Mouse (Mus musculus): ENCODE measurements around the gene Gm9. TPM values are rescaled to one million over a fixed set of nuclear protein-coding genes. Genes with fewer than 3 reads are reported as not detected.
"Not testable (repeated sequence)": the region's sequence is repeated elsewhere in the genome, so short reads cannot be mapped to it uniquely, and the experiment has no call there.

Gene Gm9
- polyA plus RNA-seq (2012; rRNA removed), result not detected in 2 replicates

- DNase-seq (ENCODE audit: low spot score), result no peak
Observed at GRCm38 (mm10) chrX:37210941-37211340, at the start of gene Gm9. Gene Gm9, minus strand, starts transcription at chrX:37211041.

GRCm38 (mm10) chrX:37249619-37250018, 38.8 kb upstream of the Gm9 start, which contains the start of gene Rhox3a:
Gene Rhox3a, plus strand, starts transcription at chrX:37249919.
- DNase-seq (ENCODE audit: low spot score), result not testable (repeated sequence)

- not testable (repeated sequence) for DNase-seq (ENCODE audit: low spot score)
Observed at GRCm38 (mm10) chrX:37244676-37245075, 33.8 kb upstream of the Gm9 start, which contains the start of gene Rhox2a. Gene Rhox2a, plus strand, starts transcription at chrX:37244976.

DNA sequence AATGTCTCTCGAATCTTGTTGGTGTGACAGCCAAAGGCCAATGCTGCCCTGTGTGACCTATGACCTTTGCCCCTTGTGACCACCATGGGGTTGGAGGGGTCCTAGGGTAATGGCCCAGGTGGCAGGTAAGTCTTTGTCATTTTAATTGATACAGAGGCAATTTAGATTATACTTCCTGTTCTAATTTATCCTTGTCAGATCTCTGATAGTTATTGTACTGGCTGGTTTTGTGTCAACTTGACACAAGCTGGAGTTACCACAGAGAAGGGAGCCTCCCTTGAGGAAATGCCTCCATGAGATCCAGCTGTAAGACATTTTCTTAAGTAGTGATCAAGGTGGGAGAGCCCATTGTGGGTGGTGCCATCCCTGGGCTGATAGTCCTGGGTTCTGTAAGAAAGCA, 11.3 kb upstream of the Gm9 start, which contains the start of gene Rhox1:
TSS of gene Rhox1 (minus strand) at position 101 of the 400 bp plus-strand sequence.
- DNase-seq (ENCODE audit: low spot score), result not testable (repeated sequence)

- no peak for DNase-seq (ENCODE audit: low spot score)
Observed at GRCm38 (mm10) chrX:37198676-37199075, 12.2 kb downstream of the Gm9 start.

DNA sequence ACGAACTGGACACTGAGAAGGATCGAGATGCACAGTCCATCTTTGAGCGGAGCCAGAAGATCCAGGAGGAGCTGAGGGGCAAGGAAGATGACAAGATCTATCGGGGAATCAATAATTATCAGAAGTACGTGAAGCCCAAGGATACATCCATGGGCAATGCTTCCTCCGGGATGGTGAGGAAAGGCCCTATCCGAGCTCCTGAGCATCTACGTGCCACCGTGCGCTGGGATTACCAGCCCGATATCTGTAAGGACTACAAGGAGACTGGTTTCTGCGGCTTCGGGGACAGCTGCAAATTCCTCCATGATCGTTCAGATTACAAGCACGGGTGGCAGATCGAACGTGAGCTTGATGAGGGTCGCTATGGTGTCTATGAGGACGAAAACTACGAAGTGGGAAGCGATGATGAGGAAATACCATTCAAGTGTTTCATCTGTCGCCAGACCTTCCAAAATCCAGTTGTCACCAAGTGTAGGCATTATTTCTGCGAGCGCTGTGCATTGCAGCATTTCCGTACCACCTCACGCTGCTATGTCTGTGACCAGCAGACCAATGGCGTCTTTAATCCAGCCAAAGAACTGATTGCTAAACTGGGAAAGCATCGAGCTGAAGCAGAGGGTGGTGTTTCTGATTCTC, 19.0 kb downstream of the Gm9 start:
- DNase-seq (ENCODE audit: low spot score), result no peak

- DNase-seq (ENCODE audit: low spot score), result peak; percentile 66
Observed at GRCm38 (mm10) chrX:37191105-37191743, 19.6 kb downstream of the Gm9 start, which contains the start of the genes Ndufa1 and Rnf113a1. Gene Ndufa1, minus strand, starts transcription at chrX:37191163. Gene Rnf113a1, plus strand, starts transcription at chrX:37191245.

- DNase-seq (ENCODE audit: low spot score), result no peak
Observed at GRCm38 (mm10) chrX:37190755-37191104, 20.1 kb downstream of the Gm9 start.

DNA sequence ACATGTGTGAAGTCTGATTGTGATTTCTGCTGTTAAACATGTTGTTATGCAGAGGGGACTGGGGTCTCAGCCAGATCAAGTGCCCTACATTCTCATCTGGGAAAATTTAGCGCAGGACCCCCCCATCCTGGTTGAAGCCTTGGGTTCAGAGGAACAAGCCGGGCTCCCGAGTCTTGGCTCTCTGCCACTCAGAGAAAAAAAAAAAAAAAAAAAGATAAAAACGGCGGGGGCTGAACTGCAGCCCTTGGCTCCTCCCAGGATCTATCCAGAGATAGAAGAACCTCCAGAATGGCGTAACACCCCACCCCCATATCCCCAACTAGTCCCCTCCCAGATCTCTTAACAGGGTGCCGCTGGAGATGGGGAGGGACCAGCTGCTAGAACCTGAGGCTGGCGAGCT, 26.4 kb downstream of the Gm9 start:
- DNase-seq (ENCODE audit: low spot score), result not testable (repeated sequence)

GRCm38 (mm10) chrX:37168742-37169141, 42.1 kb downstream of the Gm9 start, which contains the start of gene Akap14:
Gene Akap14, minus strand, starts transcription at chrX:37168842.
- DNase-seq (ENCODE audit: low spot score), result no peak

DNA sequence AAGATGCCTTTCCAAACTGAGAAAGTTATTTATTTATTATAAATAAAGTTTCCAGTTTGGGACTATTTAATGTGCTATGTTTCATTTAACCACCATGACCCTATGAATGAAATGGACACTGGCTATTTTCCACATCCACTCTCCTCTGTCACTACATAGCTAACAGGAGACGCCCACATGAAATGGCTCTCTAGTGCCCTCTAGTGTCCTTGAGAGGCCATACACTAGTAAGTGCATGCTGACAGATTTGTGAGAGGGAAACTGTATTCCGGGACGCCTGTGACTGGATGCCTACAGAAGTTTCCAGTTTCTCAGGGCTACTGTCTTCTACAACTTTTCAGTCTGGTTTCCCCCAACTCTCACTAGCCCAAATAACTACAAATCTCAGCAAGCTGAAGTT, 43.8 kb downstream of the Gm9 start:
- no peak for DNase-seq (ENCODE audit: low spot score)

DNA sequence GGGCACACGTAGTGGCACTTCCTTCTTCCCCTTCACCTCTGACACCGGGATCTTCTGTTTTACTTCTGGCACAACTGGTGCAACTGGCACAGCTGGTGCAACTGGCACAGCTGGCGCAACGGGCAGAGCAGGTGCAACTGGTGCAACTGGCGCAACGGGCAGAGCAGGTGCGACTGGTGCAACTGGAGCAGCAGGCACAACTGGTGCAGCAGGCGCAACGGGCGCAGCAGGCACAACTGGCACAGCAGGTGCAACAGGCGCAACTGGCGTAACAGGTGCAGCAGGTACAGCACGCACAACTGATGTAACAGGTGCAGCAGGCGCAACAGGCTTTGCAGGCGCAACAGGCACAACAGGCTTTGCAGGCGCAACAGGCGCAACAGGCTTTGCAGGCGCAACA, 47.7 kb downstream of the Gm9 start:
- no peak for DNase-seq (ENCODE audit: low spot score)

DNA sequence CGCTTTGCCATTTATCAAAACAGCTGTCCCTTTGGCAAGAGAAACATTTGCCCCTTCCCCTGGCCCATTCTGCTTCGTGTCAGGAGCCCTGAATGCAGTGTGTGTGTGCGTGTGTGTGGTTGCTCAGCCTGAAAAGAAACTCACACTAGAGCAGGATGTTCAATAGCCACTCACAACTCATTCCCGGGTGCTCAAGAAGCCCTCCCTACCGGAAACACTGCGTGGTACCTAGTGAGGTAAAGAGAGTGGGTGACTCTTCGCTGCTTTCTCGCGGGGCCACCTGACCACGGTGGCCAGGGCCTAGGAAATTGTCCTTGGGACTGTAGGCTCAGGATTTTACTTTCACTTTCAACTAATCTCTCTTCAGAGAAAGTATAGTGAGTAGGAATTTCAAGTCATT, 49.7 kb downstream of the Gm9 start:
- no peak for DNase-seq (ENCODE audit: low spot score)

Other genes with a start within 250 kb of the Gm9 start
- gene Sept6, start 219.2 kb downstream of the Gm9 start, polyA plus RNA-seq (2012; rRNA removed), result 11.7 and 14.7 TPM in 2 replicates
- gene Sowahd, start 162.2 kb downstream of the Gm9 start, polyA plus RNA-seq (2012; rRNA removed), result not detected in 2 replicates
- 986 and 1,015 TPM in 2 replicates for gene Rpl39, start 125.6 kb downstream of the Gm9 start, polyA plus RNA-seq (2012; rRNA removed)
- gene Upf3b, start 100.7 kb downstream of the Gm9 start, polyA plus RNA-seq (2012; rRNA removed), result 30.7 and 32.1 TPM in 2 replicates
- gene Nkap, start 84.2 kb downstream of the Gm9 start, polyA plus RNA-seq (2012; rRNA removed), result 4.2 and 5.3 TPM in 2 replicates
- not detected in 2 replicates for gene Akap14, start 42.2 kb downstream of the Gm9 start, polyA plus RNA-seq (2012; rRNA removed)
- 400 and 528 TPM in 2 replicates for gene Ndufa1, start 19.9 kb downstream of the Gm9 start, polyA plus RNA-seq (2012; rRNA removed)
- gene Rnf113a1, start 19.8 kb downstream of the Gm9 start, polyA plus RNA-seq (2012; rRNA removed), result 5.9 and 7.4 TPM in 2 replicates
- not detected in 2 replicates for gene Rhox1, start 11.2 kb upstream of the Gm9 start, polyA plus RNA-seq (2012; rRNA removed)
- gene Rhox2a, start 33.9 kb upstream of the Gm9 start, polyA plus RNA-seq (2012; rRNA removed), result not detected in 2 replicates
- gene Rhox3a, start 38.9 kb upstream of the Gm9 start, polyA plus RNA-seq (2012; rRNA removed), result not detected in 2 replicates
- gene Rhox4a, start 54.3 kb upstream of the Gm9 start, polyA plus RNA-seq (2012; rRNA removed), result not detected in 2 replicates
- gene Rhox3a2, start 169.0 kb upstream of the Gm9 start, polyA plus RNA-seq (2012; rRNA removed), result not detected in 2 replicates
- gene Rhox4a2, start 179.8 kb upstream of the Gm9 start, polyA plus RNA-seq (2012; rRNA removed), result not detected in 2 replicates
- not detected in 2 replicates for gene Rhox2b, start 201.0 kb upstream of the Gm9 start, polyA plus RNA-seq (2012; rRNA removed)
- not detected in 2 replicates for gene Rhox4b, start 221.5 kb upstream of the Gm9 start, polyA plus RNA-seq (2012; rRNA removed)
- gene Rhox2c, start 242.6 kb upstream of the Gm9 start, polyA plus RNA-seq (2012; rRNA removed), result not detected in 2 replicates
- not detected in 2 replicates for gene Rhox3c, start 247.5 kb upstream of the Gm9 start, polyA plus RNA-seq (2012; rRNA removed)

Data from urinary bladder, adult 2 months (tissue).